Mouse (Mus musculus) frontal cortex, postnatal 25 days (tissue): ENCODE measurements at regions not wholly inside any gene's neighbourhood (a gene's known extent, or its start where the extent isn't known, plus 50 kb on each side); places are given as distances from the start of the nearest gene placed in this dataset.

ENCODE experiments used
- DNase-seq, 2 experiments: peaks; one replicate each; pipeline ENCODE4 v3.0.0; 2022; ENCODE audit warnings: low spot score in 2 of 2

- DNase-seq = no peak
Observed at GRCm38 (mm10) chr16:46587056-46587455, 88.7 kb upstream of the Nectin3 start.

GRCm38 (mm10) chr16:46584502-46584901 is 86.2 kb upstream of the Nectin3 start:
- no peak for DNase-seq

- peak in 1 of 2 experiments; percentile 7 for DNase-seq
Observed at GRCm38 (mm10) chr16:46581115-46581514, 82.8 kb upstream of the Nectin3 start.

- DNase-seq = no peak
Observed at GRCm38 (mm10) chr16:46574221-46574620, 75.9 kb upstream of the Nectin3 start.

- DNase-seq = no peak
Observed at GRCm38 (mm10) chr16:46567446-46567845, 69.1 kb upstream of the Nectin3 start.

- no peak for DNase-seq
Observed at GRCm38 (mm10) chr16:46566020-46566581, 67.8 kb upstream of the Nectin3 start.

- no peak for DNase-seq
Observed at GRCm38 (mm10) chr16:46557281-46557680, 59.0 kb upstream of the Nectin3 start.

GRCm38 (mm10) chr16:46548207-46548606 is 49.9 kb upstream of the Nectin3 start:
- DNase-seq = no peak
